Comparison of ENCODE assay signal across 9 mouse cellular contexts in genomic region chr13:60738429-60738828, GRCm38 (mm10). TPM values are rescaled to one million over a fixed set of nuclear protein-coding genes. Genes with fewer than 3 reads are reported as not detected.
DNase-seq lines count a peak whose midpoint lies in the region; ATAC-seq and TF ChIP-seq lines count a peak whose summit lies in the region.
"Had no signal": no experiment of that assay in that cellular context is flagged by ENCODE, and none has a peak within 500 bp of the region (broad histone marks: within the 10 kb centered on the region; RNA-seq: fewer than 3 reads in every experiment).

No protein-coding gene starts in this region.

- peak; percentile 82; the same call in 1 of the 2 replicates for ATAC-seq in limb, embryonic 13.5 days (ENCODE audit: low FRiP score, low read depth)
- ATAC-seq in midbrain, embryonic 14.5 days (ENCODE audit: low FRiP score, low TSS enrichment) = peak; percentile 50; the same call in 1 of the 2 replicates

- no peak overlapping the region for H3K4me3 ChIP-seq in testis, adult 2 months (ENCODE audit: control insufficient read depth, low read depth, low read length)
- H3K4me3 ChIP-seq in cortical plate, adult 2 months (ENCODE audit: insufficient read depth, low read length) = no peak overlapping the region
- H3K4me3 ChIP-seq in limb, embryonic 13.5 days = peak overlapping the region; percentile 20
- H3K4me3 ChIP-seq in midbrain, embryonic 14.5 days (replicated peaks; ENCODE audit: low read depth, low read length) = no peak overlapping the region
- H3K4me3 ChIP-seq in spleen, adult 2 months (ENCODE audit: extremely low read depth, insufficient read depth, insufficient read length) = peak overlapping the region; percentile 25; the same call in 1 of the 2 replicates

- 7% methylated on average over 9 of the region's 9 CpGs for WGBS in limb, embryonic 13.5 days
- WGBS in midbrain, embryonic 14.5 days = 12% methylated on average over 9 of the region's 9 CpGs
- WGBS in spleen, adult 2 months = 2% methylated on average over 9 of the region's 9 CpGs

- H3K27me3 ChIP-seq in testis, adult 2 months (ENCODE audit: control insufficient read depth, insufficient read depth, low read length) = no peaks in the 10 kb centered on the region
- no peaks in the 10 kb centered on the region for H3K27me3 ChIP-seq in limb, embryonic 13.5 days
- no peaks in the 10 kb centered on the region for H3K27me3 ChIP-seq in midbrain, embryonic 14.5 days (ENCODE audit: control insufficient read depth, insufficient read depth, low read length)
- no peaks in the 10 kb centered on the region for H3K27me3 ChIP-seq in spleen, adult 2 months (ENCODE audit: control insufficient read depth, insufficient read depth, low read length)

- peak overlapping the region; percentile 57 for H3K4me2 ChIP-seq in limb, embryonic 13.5 days (replicated peaks)
- H3K4me2 ChIP-seq in midbrain, embryonic 14.5 days (ENCODE audit: low read length) = peak overlapping the region; percentile 18; the same call in 1 of the 2 replicates

- no peaks in the 10 kb centered on the region for H3K36me3 ChIP-seq in testis, adult 2 months (ENCODE audit: control insufficient read depth, insufficient read depth, low read length)
- H3K36me3 ChIP-seq in limb, embryonic 13.5 days = peaks cover 50% of the 10 kb centered on the region
- H3K36me3 ChIP-seq in midbrain, embryonic 14.5 days (ENCODE audit: control insufficient read depth, insufficient read depth, low read length) = peaks cover 58% of the 10 kb centered on the region
- no peaks in the 10 kb centered on the region for H3K36me3 ChIP-seq in spleen, adult 2 months (ENCODE audit: control insufficient read depth, insufficient read depth, low read length)
- H3K36me3 ChIP-seq: G1E had no signal

- TF ChIP-seq POLR2A in testis, adult 2 months (IDR thresholded peaks at IDR 0.05; ENCODE audit: control insufficient read depth, low read depth, low read length) = no peak
- TF ChIP-seq POLR2A in cortical plate, adult 2 months (IDR thresholded peaks at IDR 0.05; ENCODE audit: extremely low read depth, insufficient read depth, low read length) = no peak
- no peak for TF ChIP-seq POLR2A in spleen, adult 2 months (IDR thresholded peaks at IDR 0.05; ENCODE audit: low read depth, low read length)

- TF ChIP-seq CTCF in testis, adult 2 months (IDR thresholded peaks at IDR 0.05; ENCODE audit: control insufficient read depth, insufficient read depth, insufficient replicate concordance, low read depth, low read length) = peak; percentile 36; the same call in 1 of the 2 replicates
- TF ChIP-seq CTCF in cortical plate, adult 2 months (IDR thresholded peaks at IDR 0.05; ENCODE audit: extremely low read depth, insufficient read depth, low read length) = peak; percentile 78
- peak; percentile 58; the same call in 1 of the 2 replicates for TF ChIP-seq CTCF in spleen, adult 2 months (IDR thresholded peaks at IDR 0.05; ENCODE audit: extremely low read depth, insufficient read depth, insufficient read length, insufficient replicate concordance)

- H3K4me1 ChIP-seq in testis, adult 2 months (ENCODE audit: control insufficient read depth, insufficient read depth, low read length) = no peaks in the 10 kb centered on the region
- H3K4me1 ChIP-seq in cortical plate, adult 2 months (ENCODE audit: control insufficient read depth, insufficient read depth, low read length) = no peaks in the 10 kb centered on the region; the same call in none of the 2 replicates
- peaks cover 21% of the 10 kb centered on the region for H3K4me1 ChIP-seq in limb, embryonic 13.5 days
- H3K4me1 ChIP-seq in midbrain, embryonic 14.5 days (ENCODE audit: control insufficient read depth, insufficient read depth, low read length) = no peaks in the 10 kb centered on the region
- no peaks in the 10 kb centered on the region for H3K4me1 ChIP-seq in spleen, adult 2 months (ENCODE audit: control insufficient read depth, insufficient read depth, insufficient read length)

- no peaks in the 10 kb centered on the region for H3K9me3 ChIP-seq in limb, embryonic 13.5 days
- no peaks in the 10 kb centered on the region for H3K9me3 ChIP-seq in midbrain, embryonic 14.5 days (ENCODE audit: control insufficient read depth, low read length)

- no peak for DNase-seq in testis, postnatal 14 days (ENCODE audit: low spot score)
- DNase-seq in gastrocnemius, postnatal 10 days = peak; percentile 76
- DNase-seq in hindlimb bud, embryonic 11.5 days (ENCODE audit: extremely low spot score, low read depth, low spot score) = peak; percentile 81
- DNase-seq in midbrain, embryonic 14.5 days = peak; percentile 89
- DNase-seq in spleen, adult 2 months (ENCODE audit: low read depth in 1 of 2, low spot score in 2 of 2) = peak; percentile 42 to 57

- no peak overlapping the region for H3K27ac ChIP-seq in testis, adult 2 months (ENCODE audit: control insufficient read depth, insufficient read depth, low read depth, low read length)
- H3K27ac ChIP-seq in cortical plate, adult 2 months (ENCODE audit: insufficient read depth, low read length) = no peak overlapping the region
- H3K27ac ChIP-seq in limb, embryonic 13.5 days = peak overlapping the region; percentile 72; the same call in 1 of the 2 replicates
- H3K27ac ChIP-seq in midbrain, embryonic 14.5 days (replicated peaks; ENCODE audit: low read depth, low read length) = no peak overlapping the region
- H3K27ac ChIP-seq in spleen, adult 2 months (ENCODE audit: insufficient read depth, low read length) = 0 out of 2 replicates have a peak overlapping the region, but pooled peaks have one; percentile 57

- H3K9ac ChIP-seq in limb, embryonic 13.5 days = 0 out of 2 replicates have a peak overlapping the region, but pooled peaks have one; percentile 31
- H3K9ac ChIP-seq in midbrain, embryonic 14.5 days (replicated peaks; ENCODE audit: low read length) = no peak overlapping the region

RNA-seq across cellular contexts. Expression of gene BC051665, which starts 47.7 kb away (rescaled TPM):
- polyA plus RNA-seq in testis, adult 2 months (2012; rRNA removed) = not detected in 2 replicates
- not detected in 2 replicates for polyA plus RNA-seq in cortical plate, adult 2 months (2012; rRNA removed)
- total RNA-seq in gastrocnemius, postnatal 10 days (2021) = not detected
- polyA plus RNA-seq in limb, embryonic 13.5 days (2015; fragmentation: Nextera tagmentation; extraction: Ambion mirVana) = not detected in 2 replicates
- polyA plus RNA-seq in midbrain, embryonic 14.5 days (2014; fragmentation: Nextera tagmentation; extraction: Ambion mirVana) = not detected in 2 replicates
- polyA plus RNA-seq in spleen, adult 2 months (2012; rRNA removed) = not detected in 2 replicates
- total RNA-seq: G1E had no signal
- polyA plus RNA-seq: G1E had no signal

Comparison
In these comparisons a context has a peak if more than half of its experiments do, and no peak if none do; other contexts are left out.
1. H3K27ac ChIP-seq: peak in limb, embryonic 13.5 days (single experiment) and spleen, adult 2 months (single experiment); none in testis, adult 2 months (single experiment), cortical plate, adult 2 months (single experiment) and midbrain, embryonic 14.5 days (single experiment).
2. H3K4me3 ChIP-seq: peak in limb, embryonic 13.5 days (single experiment) and spleen, adult 2 months (single experiment); none in testis, adult 2 months (single experiment), cortical plate, adult 2 months (single experiment) and midbrain, embryonic 14.5 days (single experiment).
3. Peak in every context shown above with its lines, with median percentiles within 50 percentile points of each other: CTCF ChIP-seq.